Mouse (Mus musculus): ENCODE measurements at regions not wholly inside any gene's neighbourhood (a gene's known extent, or its start where the extent isn't known, plus 50 kb on each side); places are given as distances from the start of the nearest gene placed in this dataset.
"Not testable (repeated sequence)": the region's sequence is repeated elsewhere in the genome, so short reads cannot be mapped to it uniquely, and the experiment has no call there.

DNA sequence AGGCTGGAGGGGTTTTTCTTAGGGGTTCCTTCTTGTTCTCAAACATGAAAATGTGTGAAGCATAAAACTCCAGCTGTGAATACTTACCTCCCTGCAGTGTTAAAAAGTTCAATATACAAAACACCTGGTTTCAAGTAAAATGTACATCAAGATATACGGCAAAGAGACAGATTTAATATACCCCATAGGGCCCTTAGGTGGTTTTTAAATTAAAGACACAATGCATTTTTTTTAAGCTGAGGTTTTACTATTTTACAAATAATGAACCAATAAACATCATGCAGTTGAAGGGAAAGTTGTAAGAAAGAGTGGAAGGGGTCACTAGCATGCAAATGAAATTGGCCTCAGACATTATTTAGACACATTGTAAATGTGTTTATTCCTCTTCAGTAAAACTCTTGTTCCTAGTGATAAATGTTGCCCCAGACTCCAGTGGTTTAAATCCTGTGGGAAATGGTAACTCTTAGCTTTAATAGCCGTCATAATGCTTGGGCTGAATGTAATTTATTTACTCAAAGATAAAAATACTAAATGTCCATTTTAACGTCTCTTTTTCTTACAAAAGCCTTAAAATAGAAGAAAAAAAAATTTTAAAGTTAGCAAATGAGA, 1337.9 kb downstream of the Efnb2 start:
- 81% methylated on average over 3 of the region's 3 CpGs for WGBS
- Histone ChIP-seq H3K27me3 (replicated peaks) (no peaks in the 10 kb centered on the region), H3K4me1 (replicated peaks) (no peaks in the 10 kb centered on the region), H3K4me3 (no peak overlapping the region), H3K4me2 (no peak overlapping the region), H3K36me3 (no peaks in the 10 kb centered on the region), H3K9me3 (replicated peaks) (no peaks in the 10 kb centered on the region), H3K27ac (ENCODE audit: poor library complexity, severe bottlenecking) (no peak overlapping the region), H3K9ac (no peak overlapping the region)
- no peak for ATAC-seq (ENCODE audit: insufficient number of reproducible peaks, low FRiP score)

DNA sequence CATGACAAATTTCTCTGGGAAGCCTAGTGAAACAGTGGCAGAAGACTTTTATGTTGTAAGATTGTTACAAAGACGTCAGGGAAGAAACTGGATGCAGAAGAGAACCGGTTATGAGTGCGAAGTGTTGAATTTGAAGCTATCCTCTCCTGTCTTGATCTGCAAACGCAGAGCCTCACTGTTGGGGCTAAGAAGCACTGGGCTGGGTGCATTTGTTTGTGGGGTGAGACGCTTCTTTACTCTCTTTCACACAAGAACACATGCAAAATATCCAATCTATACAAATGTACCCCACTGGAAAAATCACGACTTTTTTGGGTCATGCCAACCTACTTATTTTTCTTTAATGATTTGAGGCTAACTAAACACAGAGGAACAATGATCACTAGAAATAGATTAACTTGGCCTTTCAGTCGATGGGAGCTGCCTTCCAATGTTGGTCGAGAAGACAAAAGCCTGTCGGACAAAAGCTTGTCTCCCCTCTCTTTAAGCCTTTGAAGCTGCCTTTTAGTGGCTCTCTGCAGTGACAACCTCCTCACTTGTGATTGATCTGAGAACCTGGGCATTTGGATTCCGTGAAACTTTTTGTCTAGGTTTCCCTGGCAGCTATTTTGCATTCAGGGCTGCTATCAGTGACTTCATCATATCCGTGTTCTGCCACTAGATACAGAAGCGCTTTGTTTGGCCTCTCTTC, 1338.5 kb downstream of the Efnb2 start:
- WGBS = 64% methylated on average over 12 of the region's 12 CpGs
- Histone ChIP-seq H3K4me2 (no peak overlapping the region), H3K4me3 (no peak overlapping the region), H3K36me3 (no peaks in the 10 kb centered on the region), H3K9ac (no peak overlapping the region), H3K9me3 (replicated peaks) (no peaks in the 10 kb centered on the region), H3K27ac (ENCODE audit: poor library complexity, severe bottlenecking) (no peak overlapping the region), H3K4me1 (replicated peaks) (no peaks in the 10 kb centered on the region), H3K27me3 (replicated peaks) (no peaks in the 10 kb centered on the region)
- no peak for ATAC-seq (ENCODE audit: insufficient number of reproducible peaks, low FRiP score)

DNA sequence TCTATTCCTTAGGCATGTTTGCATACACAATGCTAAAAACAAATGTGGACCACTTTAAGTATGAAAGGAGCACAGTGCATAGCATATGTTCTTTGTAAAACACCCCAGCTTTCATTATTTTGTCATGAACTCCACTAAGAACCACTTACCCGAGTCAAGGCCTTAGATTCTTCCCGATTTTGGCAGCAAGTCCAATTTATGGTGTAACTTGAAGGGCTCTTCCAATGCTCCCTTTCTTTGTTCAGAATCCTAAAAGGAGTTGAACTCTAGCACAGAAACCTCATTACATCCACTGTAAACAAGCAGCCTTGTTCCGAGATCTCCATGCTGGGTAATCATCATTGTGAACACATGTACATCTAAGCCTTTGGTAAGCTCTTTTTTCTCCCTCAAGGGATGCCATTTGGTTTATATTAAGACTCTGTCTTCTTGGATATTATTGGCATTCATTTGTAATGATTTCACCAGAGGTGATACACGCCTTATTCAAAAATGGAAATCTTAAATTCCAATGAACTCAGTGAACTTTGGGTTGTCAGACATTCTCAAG, 1344.2 kb downstream of the Efnb2 start:
- whole genome bisulfite sequencing = 82% methylated on average over 4 of the region's 4 CpGs
- Histone ChIP-seq H3K4me3 (no peak overlapping the region), H3K9me3 (replicated peaks) (no peaks in the 10 kb centered on the region), H3K27ac (ENCODE audit: poor library complexity, severe bottlenecking) (no peak overlapping the region), H3K4me2 (no peak overlapping the region), H3K36me3 (no peaks in the 10 kb centered on the region), H3K4me1 (replicated peaks) (no peaks in the 10 kb centered on the region), H3K27me3 (replicated peaks) (no peaks in the 10 kb centered on the region), H3K9ac (no peak overlapping the region)
- ATAC-seq (ENCODE audit: insufficient number of reproducible peaks, low FRiP score) = no peak

DNA sequence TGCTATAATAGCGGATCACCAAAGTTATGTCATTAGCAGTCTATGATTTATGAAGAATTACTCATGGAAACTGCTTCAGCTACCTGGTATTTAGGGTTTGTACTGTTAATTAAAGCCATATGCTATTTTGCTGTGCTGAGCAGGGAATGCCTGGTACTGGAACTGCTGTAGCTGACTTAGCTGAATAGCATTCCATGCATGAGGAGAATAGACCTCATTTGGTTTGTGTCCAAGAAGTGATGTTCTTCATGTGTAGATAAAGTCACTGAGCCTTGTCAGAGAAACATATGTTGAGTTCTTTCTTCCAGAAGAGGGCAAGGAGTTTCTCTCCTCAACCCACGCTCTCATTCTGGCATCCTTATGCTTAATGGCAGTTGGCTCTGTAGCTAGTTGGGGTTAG, 1351.8 kb downstream of the Efnb2 start:
- Histone ChIP-seq H3K9ac (no peak overlapping the region), H3K4me2 (no peak overlapping the region), H3K27me3 (replicated peaks) (no peaks in the 10 kb centered on the region), H3K36me3 (no peaks in the 10 kb centered on the region), H3K9me3 (replicated peaks) (no peaks in the 10 kb centered on the region), H3K4me1 (replicated peaks) (no peaks in the 10 kb centered on the region), H3K4me3 (no peak overlapping the region), H3K27ac (ENCODE audit: poor library complexity, severe bottlenecking) (no peak overlapping the region)
- ATAC-seq (ENCODE audit: insufficient number of reproducible peaks, low FRiP score) = no peak
- WGBS = 81% methylated on average over 2 of the region's 2 CpGs

DNA sequence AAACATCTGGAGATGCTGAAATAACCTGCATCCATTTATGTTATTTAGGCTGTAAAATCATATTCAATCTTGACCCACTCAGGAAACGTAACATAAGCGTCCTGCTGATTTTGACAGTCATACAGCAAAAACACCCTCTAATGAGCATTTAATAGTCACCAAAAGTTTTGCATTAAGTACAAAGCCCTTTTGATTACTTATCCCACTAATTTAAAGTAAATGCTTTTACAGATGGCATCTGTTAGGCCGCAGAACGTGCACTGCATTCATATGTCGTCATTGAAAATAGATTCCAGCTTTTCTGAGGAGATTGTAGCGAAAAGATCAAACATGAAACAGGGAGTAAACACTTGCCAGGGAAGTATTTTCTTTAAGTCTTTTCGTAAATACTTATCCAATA, 1371.7 kb downstream of the Efnb2 start:
- H3K27me3 ChIP-seq (replicated peaks) = no peaks in the 10 kb centered on the region
- no peak overlapping the region for H3K9ac ChIP-seq
- H3K36me3 ChIP-seq = no peaks in the 10 kb centered on the region
- ATAC-seq (ENCODE audit: insufficient number of reproducible peaks, low FRiP score) = no peak
- no peaks in the 10 kb centered on the region for H3K9me3 ChIP-seq (replicated peaks)
- H3K4me1 ChIP-seq (replicated peaks) = no peaks in the 10 kb centered on the region
- no peak overlapping the region for H3K4me3 ChIP-seq
- H3K27ac ChIP-seq (ENCODE audit: poor library complexity, severe bottlenecking) = no peak overlapping the region
- WGBS = 73% methylated on average over 7 of the region's 7 CpGs
- H3K4me2 ChIP-seq = no peak overlapping the region

DNA sequence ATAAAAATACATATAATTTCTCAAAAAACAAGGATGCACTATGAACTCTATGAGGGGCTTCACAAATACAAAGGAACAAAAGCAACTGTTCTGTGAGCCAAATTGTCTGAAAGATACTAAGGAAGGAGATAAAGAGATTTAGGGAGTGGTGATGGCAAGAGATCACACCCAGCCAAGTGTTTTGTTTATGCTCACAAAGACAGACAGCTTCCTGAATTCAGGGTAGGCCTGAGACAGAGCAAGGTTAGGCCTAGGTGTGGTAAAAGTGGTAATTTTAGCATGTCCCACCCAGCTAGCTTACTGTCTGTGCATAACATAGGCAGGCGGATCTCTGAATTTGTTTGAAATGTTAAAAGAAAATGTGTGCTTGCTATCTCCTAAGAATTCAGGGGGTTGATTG, 1374.5 kb downstream of the Efnb2 start:
- no peak overlapping the region for H3K4me3 ChIP-seq
- no peak overlapping the region for H3K4me2 ChIP-seq
- H3K9me3 ChIP-seq (replicated peaks) = no peaks in the 10 kb centered on the region
- ATAC-seq (ENCODE audit: insufficient number of reproducible peaks, low FRiP score) = no peak
- no peak overlapping the region for H3K27ac ChIP-seq (ENCODE audit: poor library complexity, severe bottlenecking)
- H3K27me3 ChIP-seq (replicated peaks) = no peaks in the 10 kb centered on the region
- no peaks in the 10 kb centered on the region for H3K4me1 ChIP-seq (replicated peaks)
- H3K9ac ChIP-seq = no peak overlapping the region
- 79% methylated on average over 1 of the region's 1 CpGs for WGBS
- no peaks in the 10 kb centered on the region for H3K36me3 ChIP-seq

DNA sequence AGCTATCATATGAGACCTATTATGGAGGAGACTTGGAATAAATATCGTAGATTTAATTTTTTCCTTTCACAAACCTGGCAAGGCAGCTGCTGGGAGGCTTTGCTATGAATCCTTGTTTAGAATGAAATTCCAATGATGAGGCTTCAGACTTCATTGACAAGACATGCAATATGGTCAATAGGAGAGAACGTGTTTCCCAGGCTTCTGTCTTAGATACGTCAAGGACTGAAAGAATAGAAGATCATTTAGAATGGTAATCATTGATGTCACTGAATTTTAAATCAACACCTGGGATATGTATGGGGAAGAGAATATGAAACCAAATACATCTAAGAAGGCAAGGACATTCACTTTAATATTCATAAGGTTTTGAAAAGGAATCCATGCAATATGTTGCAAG, 1393.6 kb downstream of the Efnb2 start:
- WGBS = 81% methylated on average over 3 of the region's 3 CpGs
- ATAC-seq (ENCODE audit: insufficient number of reproducible peaks, low FRiP score) = no peak
- no peak overlapping the region for H3K4me2 ChIP-seq

DNA sequence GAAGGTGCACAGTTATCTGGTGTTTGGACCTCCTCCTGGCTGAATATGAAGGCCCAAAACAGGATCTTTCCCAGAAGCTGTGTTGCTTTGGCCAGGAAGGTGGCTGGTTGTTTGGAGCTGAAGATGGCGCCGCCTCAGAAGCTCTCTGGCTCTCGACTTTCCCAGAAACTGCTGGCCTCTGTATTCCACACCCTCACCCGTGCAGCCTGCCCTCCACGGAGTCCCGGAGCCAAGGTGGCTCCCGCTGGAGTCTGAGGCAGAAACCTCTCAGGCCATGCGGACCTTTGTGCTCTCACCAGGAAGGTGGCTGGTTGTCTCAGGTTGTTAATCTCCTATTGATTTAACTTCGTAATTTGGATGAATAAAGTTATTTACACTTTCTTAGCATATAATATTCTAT, 1406.7 kb downstream of the Efnb2 start:
- ATAC-seq (ENCODE audit: insufficient number of reproducible peaks, low FRiP score); H3K4me3 ChIP-seq; H3K4me1 ChIP-seq (replicated peaks); H3K9me3 ChIP-seq (replicated peaks); H3K4me2 ChIP-seq; H3K9ac ChIP-seq; H3K27ac ChIP-seq (ENCODE audit: poor library complexity, severe bottlenecking); H3K36me3 ChIP-seq; H3K27me3 ChIP-seq (replicated peaks): not testable (repeated sequence)
- WGBS = 85% methylated on average over 9 of the region's 9 CpGs

More for the DNA sequence above, 1393.6 kb downstream of the Efnb2 start:
- Histone ChIP-seq H3K9ac (no peak overlapping the region), H3K27me3 (replicated peaks) (no peaks in the 10 kb centered on the region), H3K36me3 (no peaks in the 10 kb centered on the region), H3K9me3 (replicated peaks) (no peaks in the 10 kb centered on the region), H3K4me3 (no peak overlapping the region), H3K4me1 (replicated peaks) (no peaks in the 10 kb centered on the region), H3K27ac (ENCODE audit: poor library complexity, severe bottlenecking) (no peak overlapping the region)

DNA sequence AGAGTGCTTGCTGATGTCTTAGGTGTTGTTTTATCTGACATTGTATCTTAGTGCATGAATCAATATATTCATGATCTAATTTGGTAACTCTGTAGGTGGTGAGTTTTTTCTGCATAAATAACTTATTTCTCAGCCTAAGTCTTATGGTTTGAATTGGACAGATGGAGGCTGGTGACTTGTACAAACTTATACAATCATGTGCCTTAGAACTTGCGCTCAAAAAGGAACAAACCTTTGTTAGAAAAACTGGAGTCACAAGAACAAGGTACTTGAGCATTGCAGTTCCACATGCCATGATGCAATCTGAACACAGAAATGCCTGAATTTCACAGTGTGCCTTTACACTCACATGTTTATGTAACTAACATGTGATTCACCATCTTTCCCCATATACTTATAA, 1420.7 kb downstream of the Efnb2 start:
- 89% methylated on average over 1 of the region's 1 CpGs for WGBS
- no peak for ATAC-seq (ENCODE audit: insufficient number of reproducible peaks, low FRiP score)
- Histone ChIP-seq H3K9ac (no peak overlapping the region), H3K36me3 (no peaks in the 10 kb centered on the region), H3K9me3 (replicated peaks) (no peaks in the 10 kb centered on the region), H3K4me2 (no peak overlapping the region), H3K27ac (ENCODE audit: poor library complexity, severe bottlenecking) (no peak overlapping the region), H3K27me3 (replicated peaks) (no peaks in the 10 kb centered on the region), H3K4me3 (no peak overlapping the region), H3K4me1 (replicated peaks) (no peaks in the 10 kb centered on the region)

DNA sequence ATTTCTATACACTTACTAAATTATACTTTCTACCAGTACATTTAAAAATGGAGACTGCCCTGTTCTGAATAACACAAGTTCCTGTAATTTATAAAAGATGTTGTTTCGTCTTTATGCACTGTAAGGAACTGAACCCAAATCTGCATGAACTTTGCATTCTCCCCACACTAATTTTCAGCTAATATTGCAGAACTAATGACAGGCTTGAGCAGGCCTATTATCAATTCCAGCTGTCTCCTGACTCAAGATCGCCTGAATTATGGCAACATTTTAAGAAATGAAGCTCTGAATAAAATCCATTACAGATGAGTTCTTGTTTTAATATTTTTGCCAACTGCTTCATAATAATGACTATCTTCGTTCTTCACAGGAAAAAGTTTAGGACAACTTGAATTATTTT, 1427.0 kb downstream of the Efnb2 start:
- no peaks in the 10 kb centered on the region for H3K9me3 ChIP-seq (replicated peaks)
- H3K4me1 ChIP-seq (replicated peaks) = no peaks in the 10 kb centered on the region
- H3K9ac ChIP-seq = no peak overlapping the region
- no peak overlapping the region for H3K4me3 ChIP-seq
- no peaks in the 10 kb centered on the region for H3K36me3 ChIP-seq
- no peak overlapping the region for H3K27ac ChIP-seq (ENCODE audit: poor library complexity, severe bottlenecking)
- H3K27me3 ChIP-seq (replicated peaks) = no peaks in the 10 kb centered on the region
- 71% methylated on average over 3 of the region's 3 CpGs for WGBS
- no peak overlapping the region for H3K4me2 ChIP-seq
- no peak for ATAC-seq (ENCODE audit: insufficient number of reproducible peaks, low FRiP score)

DNA sequence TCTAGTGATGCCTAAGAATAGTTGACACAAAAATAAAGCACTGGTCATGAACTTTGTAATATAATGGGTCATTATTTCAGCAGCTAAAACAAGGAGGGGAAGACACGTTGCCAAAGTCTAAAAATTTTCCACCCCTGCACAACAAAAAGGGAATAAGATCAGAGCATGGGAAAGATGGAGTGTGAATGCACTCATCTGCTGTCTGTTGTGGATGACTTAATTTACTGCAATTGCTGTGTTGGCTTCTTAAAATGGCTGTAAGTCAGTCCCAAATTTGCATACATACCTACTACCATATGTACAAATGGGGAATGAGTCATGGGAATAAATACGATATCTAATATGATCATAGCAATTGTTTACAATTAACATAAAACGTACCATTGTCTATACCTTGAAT, 1441.7 kb downstream of the Efnb2 start:
- no peak for ATAC-seq (ENCODE audit: insufficient number of reproducible peaks, low FRiP score)
- Histone ChIP-seq H3K27ac (ENCODE audit: poor library complexity, severe bottlenecking) (no peak overlapping the region), H3K9me3 (replicated peaks) (no peaks in the 10 kb centered on the region), H3K4me2 (no peak overlapping the region), H3K36me3 (no peaks in the 10 kb centered on the region), H3K4me3 (no peak overlapping the region), H3K4me1 (replicated peaks) (no peaks in the 10 kb centered on the region), H3K9ac (no peak overlapping the region), H3K27me3 (replicated peaks) (no peaks in the 10 kb centered on the region)
- WGBS = 74% methylated on average over 3 of the region's 3 CpGs

DNA sequence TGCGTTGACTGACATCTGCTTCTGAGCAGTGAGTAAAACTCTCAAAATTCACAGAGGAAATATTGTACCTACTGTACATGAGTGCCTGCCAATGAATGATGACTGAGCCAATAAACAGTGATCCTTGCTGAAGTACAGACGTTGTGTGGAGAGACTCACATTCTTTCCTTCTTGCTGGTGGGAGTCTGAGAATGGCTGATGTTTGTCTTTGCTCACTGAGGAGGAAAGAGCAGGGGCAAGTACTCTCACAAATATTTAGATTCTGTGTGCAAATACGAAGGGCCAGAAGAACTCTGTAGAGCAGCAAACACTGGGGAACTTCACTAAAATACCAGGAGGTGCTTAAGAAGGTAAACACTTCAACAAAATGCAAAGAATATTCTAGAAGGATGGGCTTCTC, 1453.9 kb downstream of the Efnb2 start:
- WGBS = 52% methylated on average over 3 of the region's 3 CpGs
- no peak overlapping the region for H3K4me3 ChIP-seq
- H3K4me2 ChIP-seq = no peak overlapping the region
- ATAC-seq (ENCODE audit: insufficient number of reproducible peaks, low FRiP score) = no peak
- no peak overlapping the region for H3K27ac ChIP-seq (ENCODE audit: poor library complexity, severe bottlenecking)
- no peaks in the 10 kb centered on the region for H3K9me3 ChIP-seq (replicated peaks)
- H3K4me1 ChIP-seq (replicated peaks) = no peaks in the 10 kb centered on the region
- no peaks in the 10 kb centered on the region for H3K27me3 ChIP-seq (replicated peaks)
- no peak overlapping the region for H3K9ac ChIP-seq
- no peaks in the 10 kb centered on the region for H3K36me3 ChIP-seq

Measured in heart, embryonic 12.5 days (tissue).